Mouse (Mus musculus) liver, embryonic 14.5 days (tissue): Measurements from ENCODE around the gene Slc27a1. TPM values are rescaled to one million over a fixed set of nuclear protein-coding genes. Genes with fewer than 3 reads are reported as not detected.

ENCODE experiments used
- ATAC-seq: fragments of 200-750 bp; cut with Nextera tagmentation; 2 replicates; pipeline ENCODE4 v1.8.0; 2017; ENCODE audit warnings: moderate number of reproducible peaks, mild to moderate bottlenecking, moderate library complexity; ENCODE audit not compliant: insufficient read depth
- DNase-seq, 3 experiments: peaks; one replicate each; pipeline ENCODE4 v3.0.0-alpha.2; 2012 to 2013; ENCODE audit warnings: low read depth in 3 of 3, low spot score in 3 of 3
- H3K27ac ChIP-seq: fragments of 300-500 bp; sonication (generic); 2 replicates; pipeline ENCODE4 v1.5.1; 2014; ENCODE audit warnings: moderate library complexity, mild to moderate bottlenecking, control low read depth, inconsistent platforms
- H3K27me3 ChIP-seq: fragments of 300-500 bp; sonication (generic); 2 replicates; pipeline ENCODE4 v1.6.1; 2014; ENCODE audit warnings: mild to moderate bottlenecking, low read length, moderate library complexity; ENCODE audit not compliant: control insufficient read depth, insufficient read depth
- H3K36me3 ChIP-seq: fragments of 300-500 bp; sonication (generic); replicated peaks from 2 replicates; pipeline ENCODE4 v1.6.1; 2014; ENCODE audit warnings: low read depth; ENCODE audit not compliant: control insufficient read depth, insufficient read depth
- H3K4me1 ChIP-seq, 2 experiments: fragments of 200-500 bp in 1 of 2; fragments of 300-500 bp in 1 of 2; sonication (generic) in 1 of 2; replicated peaks; 2 replicates each; pipeline ENCODE4 v1.6.1; 2012 to 2014; ENCODE audit warnings: antibody characterized with exemption in 1 of 2, inconsistent platforms in 1 of 2, low read length in 1 of 2; ENCODE audit not compliant: control insufficient read depth in 2 of 2, insufficient read depth in 2 of 2
- H3K4me2 ChIP-seq: fragments of 300-500 bp; sonication (generic); 2 replicates; pipeline ENCODE4 v1.6.1; 2014; ENCODE audit warnings: low read depth, mild to moderate bottlenecking, control low read depth, moderate library complexity
- H3K4me3 ChIP-seq, 2 experiments: fragments of 200-500 bp in 1 of 2; fragments of 300-500 bp in 1 of 2; sonication (generic) in 1 of 2; 2 replicates each; pipeline ENCODE4 v1.5.1; 2012 to 2014; ENCODE audit warnings: low read depth in 2 of 2, low read length in 2 of 2, mild to moderate bottlenecking in 2 of 2, control low read depth in 1 of 2, inconsistent platforms in 1 of 2, moderate library complexity in 1 of 2; ENCODE audit not compliant: insufficient read depth in 1 of 2
- H3K9ac ChIP-seq: fragments of 300-500 bp; sonication (generic); replicated peaks from 2 replicates; pipeline ENCODE4 v1.6.1; 2014; ENCODE audit warnings: mild to moderate bottlenecking, control low read depth, moderate library complexity
- H3K9me3 ChIP-seq: fragments of 300-500 bp; sonication (generic); 2 replicates; pipeline ENCODE4 v1.6.1; 2016; ENCODE audit warnings: low read length, mixed read lengths; ENCODE audit not compliant: control insufficient read depth
- CTCF ChIP-seq: IDR thresholded peaks from 2 replicates; pipeline ENCODE4 v1.5.1; 2016; ENCODE audit warnings: antibody characterized with exemption, low read depth, control low read depth
- EP300 ChIP-seq: IDR thresholded peaks from 2 replicates; pipeline ENCODE4 v1.6.1; 2016; ENCODE audit warnings: antibody characterized with exemption, low read depth
- WGBS: fragments of 180-500 bp; shearing (Covaris S2); extraction: QIAGEN DNeasy Blood & Tissue Kit; methylation state at CpG from one replicate; pipeline ENCODE4 v1.1.7; 2014; ENCODE audit not compliant: insufficient replicate concordance; 5-methylcytosine and 5-hydroxymethylcytosine counted together
- polyA plus RNA-seq, 2 experiments: library from polyadenylated mRNA; depleted of rRNA in 1 of 2; stranded (reverse) in 1 of 2; unstranded in 1 of 2; fragments of >200 nt; fragmentation: Nextera tagmentation in 1 of 2; extraction: Ambion mirVana in 1 of 2; gene quantifications; 2 replicates each; pipeline versions ENCODE4 v1.2.1 to v1.2.3; 2012 to 2014

Gene Slc27a1
- polyA plus RNA-seq, 2 experiments: 0.28 to 1.9 TPM

DNA sequence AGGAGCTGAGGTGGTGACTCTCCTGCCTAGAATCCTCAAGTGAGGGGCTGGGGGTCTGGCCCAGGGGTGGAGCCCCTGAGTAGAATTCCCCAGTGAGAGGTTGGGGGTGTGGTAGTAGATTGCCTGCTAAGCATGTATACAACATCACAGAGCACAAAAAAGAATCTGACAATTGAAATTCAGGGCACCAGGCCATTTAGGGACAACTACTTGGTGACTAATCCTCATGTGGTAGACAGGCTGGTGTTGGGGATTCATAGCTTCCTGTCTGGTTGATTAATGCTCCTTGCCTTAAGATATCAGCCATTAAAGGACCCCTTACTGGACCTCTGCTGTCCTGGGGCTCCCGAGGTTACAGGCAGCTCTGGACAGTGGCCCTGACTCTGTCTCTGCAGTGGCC is 10.3 kb downstream of the Slc27a1 start:
- Histone ChIP-seq H3K36me3 (no peaks in the 10 kb centered on the region), H3K4me1 (no peaks in the 10 kb centered on the region), H3K4me3 (no peak overlapping the region), H3K4me2 (no peak overlapping the region), H3K9me3 (no peaks in the 10 kb centered on the region), H3K27ac (no peak overlapping the region), H3K9ac (no peak overlapping the region), H3K27me3 (no peaks in the 10 kb centered on the region)
- no peak for ATAC-seq
- WGBS: 39% methylated on average over 1 of the region's 1 CpGs
- TF ChIP-seq CTCF: no peak
- TF ChIP-seq EP300: no peak
- no peak for DNase-seq

DNA sequence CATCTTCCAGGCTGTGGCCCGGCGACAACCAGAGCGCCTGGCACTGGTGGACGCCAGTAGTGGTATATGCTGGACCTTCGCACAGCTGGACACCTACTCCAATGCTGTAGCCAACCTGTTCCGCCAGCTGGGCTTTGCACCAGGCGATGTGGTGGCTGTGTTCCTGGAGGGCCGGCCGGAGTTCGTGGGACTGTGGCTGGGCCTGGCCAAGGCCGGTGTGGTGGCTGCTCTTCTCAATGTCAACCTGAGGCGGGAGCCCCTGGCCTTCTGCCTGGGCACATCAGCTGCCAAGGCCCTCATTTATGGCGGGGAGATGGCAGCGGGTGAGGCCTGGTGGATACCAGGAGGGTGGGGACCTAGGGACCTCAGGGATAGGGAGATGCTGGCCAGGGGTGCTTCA is 10.8 kb downstream of the Slc27a1 start:
- DNase-seq (no peak), ATAC-seq (no peak)
- TF ChIP-seq EP300 (no peak), CTCF (no peak)
- Histone ChIP-seq H3K27ac (no peak overlapping the region), H3K27me3 (no peaks in the 10 kb centered on the region), H3K4me1 (no peaks in the 10 kb centered on the region), H3K36me3 (no peaks in the 10 kb centered on the region), H3K4me3 (no peak overlapping the region), H3K4me2 (no peak overlapping the region), H3K9me3 (no peaks in the 10 kb centered on the region), H3K9ac (no peak overlapping the region)
- WGBS: 77% methylated on average over 14 of the region's 14 CpGs

DNA sequence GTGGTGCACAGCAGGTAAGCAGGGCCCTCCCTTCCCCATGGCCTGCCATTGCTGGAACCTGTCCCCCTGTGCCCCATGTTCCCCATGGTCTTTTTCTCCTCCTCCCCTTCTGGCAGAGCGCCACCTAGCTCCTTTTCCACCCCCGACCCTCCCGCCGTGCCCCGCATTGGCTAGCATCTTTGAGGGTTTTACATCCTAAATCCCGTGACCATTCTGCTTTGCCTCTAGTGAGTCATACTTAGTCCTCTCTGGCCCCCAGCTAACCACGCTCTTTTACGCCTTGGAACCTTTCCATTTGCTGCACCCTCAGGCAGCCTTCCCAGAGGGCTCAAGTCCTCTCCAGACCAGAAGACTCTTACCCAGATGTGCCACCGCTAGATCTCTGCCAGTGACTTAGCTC is 11.5 kb downstream of the Slc27a1 start:
- TF ChIP-seq EP300 (no peak), CTCF (no peak)
- Histone ChIP-seq H3K4me2 (no peak overlapping the region), H3K36me3 (no peaks in the 10 kb centered on the region), H3K4me3 (no peak overlapping the region), H3K9ac (no peak overlapping the region), H3K27me3 (no peaks in the 10 kb centered on the region), H3K9me3 (no peaks in the 10 kb centered on the region), H3K27ac (no peak overlapping the region), H3K4me1 (no peaks in the 10 kb centered on the region)
- WGBS: 70% methylated on average over 8 of the region's 9 CpGs
- no peak for ATAC-seq
- no peak for DNase-seq

DNA sequence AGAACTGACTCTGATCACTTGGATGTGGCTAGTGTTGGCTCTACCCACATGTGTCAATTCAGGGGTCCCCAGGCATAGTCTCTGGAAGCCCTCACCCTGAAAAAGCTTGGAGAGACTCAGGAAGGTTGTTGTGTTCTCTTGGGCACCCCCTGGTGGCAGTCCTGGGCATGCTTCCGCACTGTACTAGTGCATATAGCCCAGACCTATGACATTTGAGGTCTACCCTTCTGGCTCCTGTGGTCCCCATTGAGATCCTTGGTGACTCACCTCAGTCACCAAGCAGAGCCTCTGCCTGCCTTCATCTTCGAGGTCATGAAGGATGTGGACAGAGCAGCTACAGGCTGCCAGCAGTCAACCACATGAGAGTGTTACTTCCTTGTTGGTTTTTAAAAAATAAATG is 18.2 kb downstream of the Slc27a1 start:
- no peaks in the 10 kb centered on the region for H3K9me3 ChIP-seq
- TF ChIP-seq EP300 (no peak), CTCF (peak; percentile 80)
- no peak for ATAC-seq
- H3K27me3 ChIP-seq: no peaks in the 10 kb centered on the region
- DNase-seq: no peak
- no peak overlapping the region for H3K4me2 ChIP-seq
- H3K27ac ChIP-seq: no peak overlapping the region
- H3K4me1 ChIP-seq: peaks cover 3 to 10% of the 10 kb centered on the region in 2 experiments; a peak in 3 of 4 replicates
- 53% methylated on average over 2 of the region's 2 CpGs for WGBS
- H3K4me3 ChIP-seq: no peak overlapping the region
- no peaks in the 10 kb centered on the region for H3K36me3 ChIP-seq
- H3K9ac ChIP-seq: no peak overlapping the region

DNA sequence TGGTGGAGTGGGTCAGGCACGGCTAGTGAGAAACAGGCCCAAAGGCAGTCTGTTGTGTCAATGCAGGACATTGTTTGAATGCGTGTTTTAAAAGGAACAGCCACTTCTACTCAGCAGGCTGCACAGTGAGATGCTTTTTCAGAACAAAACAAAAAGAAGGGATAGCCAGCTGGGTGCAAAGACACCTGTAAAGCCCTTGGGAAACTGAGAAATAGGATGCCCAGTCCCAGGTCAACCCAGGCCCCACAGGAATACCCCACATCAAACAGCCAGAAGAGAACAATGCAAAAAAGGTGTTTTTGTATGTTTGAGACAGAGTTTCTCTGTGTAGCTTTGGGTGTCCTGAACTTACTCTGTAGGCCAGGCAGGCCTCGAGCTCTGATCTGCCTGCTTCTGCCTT is 20.1 kb downstream of the Slc27a1 start:
- TF ChIP-seq EP300 (no peak), CTCF (no peak)
- no peak for DNase-seq
- 74% methylated on average over 3 of the region's 3 CpGs for WGBS
- no peak overlapping the region for H3K27ac ChIP-seq
- ATAC-seq: no peak
- no peaks in the 10 kb centered on the region for H3K9me3 ChIP-seq
- no peak overlapping the region for H3K4me3 ChIP-seq
- no peaks in the 10 kb centered on the region for H3K36me3 ChIP-seq
- no peaks in the 10 kb centered on the region for H3K27me3 ChIP-seq
- H3K4me2 ChIP-seq: no peak overlapping the region
- peaks cover 9 to 19% of the 10 kb centered on the region in 2 experiments for H3K4me1 ChIP-seq
- no peak overlapping the region for H3K9ac ChIP-seq

DNA sequence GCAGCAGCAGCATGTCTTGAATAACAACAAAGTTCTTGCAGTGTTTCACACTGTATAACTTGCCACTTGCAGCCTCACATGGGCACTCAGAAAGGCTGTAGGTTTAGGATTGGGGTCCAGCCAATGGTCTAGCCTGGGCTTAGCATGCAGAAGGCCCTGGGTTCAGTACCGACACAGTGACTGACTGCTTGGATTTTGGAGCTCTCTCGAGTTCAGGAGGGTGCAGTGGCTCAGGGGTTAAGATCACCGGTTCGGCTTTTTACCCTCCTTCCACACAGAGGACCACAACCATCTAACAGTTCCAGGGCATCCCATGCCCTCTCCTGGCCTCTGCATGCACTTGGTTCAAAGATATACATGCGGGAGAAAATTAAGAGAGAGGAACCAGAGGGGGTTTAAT is 22.3 kb downstream of the Slc27a1 start:
- no peaks in the 10 kb centered on the region for H3K27me3 ChIP-seq
- peak overlapping the region; percentile 90 for H3K27ac ChIP-seq
- DNase-seq (no peak), ATAC-seq (no peak)
- H3K36me3 ChIP-seq: no peaks in the 10 kb centered on the region
- peaks cover 9 to 19% of the 10 kb centered on the region in 2 experiments for H3K4me1 ChIP-seq
- 13% methylated on average over 5 of the region's 5 CpGs for WGBS
- H3K4me2 ChIP-seq: peak overlapping the region; percentile 98
- peak overlapping the region; percentile 72 to 80 for H3K4me3 ChIP-seq
- TF ChIP-seq CTCF: no peak
- peak overlapping the region; percentile 79 for H3K9ac ChIP-seq
- no peaks in the 10 kb centered on the region for H3K9me3 ChIP-seq
